Mouse (Mus musculus) layer of hippocampus, adult 9-10 months (tissue): ENCODE measurements around the gene Cox10.

ENCODE experiments used
- DNase-seq: peaks from one replicate; pipeline ENCODE4 v3.0.0; 2022; ENCODE audit warnings: low spot score

The Cox10 gene

DNA sequence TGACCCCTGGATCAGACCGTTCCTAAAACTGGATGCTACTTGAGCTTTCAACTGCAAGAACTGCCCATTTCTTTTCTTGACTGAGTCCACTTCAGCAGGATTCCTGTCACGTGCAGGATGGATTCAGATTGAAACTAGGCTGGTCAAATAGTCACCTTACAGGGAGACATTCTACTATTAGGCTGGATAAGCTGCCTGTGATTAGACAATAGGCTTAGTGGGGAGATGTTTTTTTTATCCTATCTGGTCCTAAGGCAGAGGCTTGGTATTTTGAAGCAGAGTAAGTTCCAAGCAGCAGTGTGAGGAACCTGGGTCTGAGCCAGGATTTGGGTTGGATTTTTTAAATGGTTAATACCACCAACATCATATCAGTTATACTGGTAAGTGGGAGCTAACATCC lies 125.4 kb downstream of the Cox10 start:
- DNase-seq, result no peak

DNA sequence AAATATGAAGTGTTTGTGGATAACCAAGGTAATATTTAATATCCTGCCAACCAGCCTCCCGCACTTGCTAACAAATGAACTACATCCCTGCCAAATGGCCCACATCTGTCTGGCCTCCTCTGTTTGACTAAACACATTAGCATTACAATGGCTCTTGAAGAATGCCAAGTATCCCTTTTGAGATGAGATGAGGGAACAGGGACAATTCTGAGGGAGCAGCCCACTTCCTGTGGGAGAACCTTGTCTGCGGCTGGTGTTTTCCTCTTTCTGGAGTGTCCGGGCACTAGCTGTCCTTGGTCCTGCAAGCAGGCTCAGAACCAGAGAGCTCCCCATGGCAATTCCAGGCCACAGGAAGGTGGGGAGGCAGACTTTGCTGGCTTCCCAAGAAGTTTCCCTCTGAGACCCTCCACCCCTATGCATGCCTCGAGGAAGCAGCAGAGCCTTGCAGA lies 126.5 kb downstream of the Cox10 start:
- DNase-seq, result no peak

DNA sequence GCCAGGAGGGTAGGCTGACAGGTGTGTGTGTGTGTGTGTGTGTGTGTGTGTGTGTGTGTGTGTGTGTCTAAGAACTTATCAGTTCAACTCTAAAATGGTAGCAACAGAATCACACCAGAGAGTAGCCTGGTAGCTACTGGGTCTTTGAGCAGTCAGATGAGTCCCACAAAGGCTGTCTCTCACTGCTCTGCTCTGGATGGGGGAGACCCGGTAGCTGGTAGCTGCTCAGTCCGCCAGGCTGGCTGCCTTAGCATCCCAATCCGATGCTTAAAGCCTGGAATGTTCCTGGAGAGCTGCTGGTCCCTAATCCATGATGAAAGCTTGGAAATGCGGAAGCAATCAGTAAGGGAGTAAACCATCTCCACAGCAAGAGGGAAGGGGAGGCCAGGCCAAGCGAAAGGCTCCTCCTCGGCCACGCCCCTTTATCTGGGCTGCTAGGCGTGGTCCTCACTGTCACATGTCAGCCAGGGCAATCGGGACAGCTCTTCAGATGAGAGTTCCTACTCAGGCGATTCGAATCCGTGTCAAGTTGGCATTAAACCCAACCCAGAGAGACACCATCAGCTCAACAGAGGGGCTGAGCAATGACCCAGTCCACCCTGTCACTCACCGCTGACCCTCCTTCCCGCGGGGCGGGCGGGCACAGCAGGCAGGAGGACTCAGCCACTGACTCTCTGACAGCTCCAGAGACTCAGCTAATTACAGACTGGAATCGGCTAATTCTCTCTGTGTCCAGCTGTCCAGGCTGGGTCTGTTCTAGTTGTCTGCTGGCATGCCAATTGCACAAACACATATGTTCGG lies 127.2 kb downstream of the Cox10 start:
- no peak for DNase-seq

DNA sequence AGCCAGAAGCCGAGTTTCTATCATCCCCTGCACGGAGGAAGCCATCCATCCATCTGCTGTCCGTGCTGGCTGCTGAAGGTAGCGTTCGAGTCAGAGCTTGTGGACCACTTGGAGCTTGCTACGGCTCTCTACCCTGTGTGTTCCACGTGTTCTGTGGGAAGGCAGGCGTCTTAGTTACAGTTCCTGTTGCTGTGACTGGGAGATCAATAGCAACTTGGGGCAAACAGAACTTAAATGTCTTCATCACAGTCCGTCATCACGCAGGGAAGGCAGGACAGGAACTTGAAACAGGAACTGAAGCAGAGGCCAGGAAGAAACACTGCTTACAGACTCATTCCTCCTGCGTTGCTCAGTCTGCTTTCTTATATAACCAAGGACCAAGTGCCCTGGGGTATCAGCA lies 130.9 kb downstream of the Cox10 start:
- no peak for DNase-seq

DNA sequence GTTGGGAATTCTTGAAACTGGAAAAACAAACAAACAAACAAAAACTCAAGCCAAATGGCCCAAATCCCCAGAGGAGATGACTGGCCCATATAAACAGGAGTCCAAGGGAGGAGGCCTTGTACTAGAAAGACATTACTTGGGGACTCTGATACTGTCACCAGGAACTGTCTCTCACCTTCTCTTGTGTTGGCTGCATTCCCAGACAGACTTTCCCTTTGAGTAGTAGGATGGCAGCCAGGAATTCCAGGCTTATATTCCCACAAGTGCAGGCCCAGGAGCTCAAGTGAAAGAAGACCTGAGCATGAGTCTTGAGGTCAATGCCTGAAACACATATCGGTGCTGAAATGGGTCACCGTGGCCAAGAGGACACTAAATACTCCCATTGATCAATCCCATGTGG lies 132.2 kb downstream of the Cox10 start:
- DNase-seq, result no peak

DNA sequence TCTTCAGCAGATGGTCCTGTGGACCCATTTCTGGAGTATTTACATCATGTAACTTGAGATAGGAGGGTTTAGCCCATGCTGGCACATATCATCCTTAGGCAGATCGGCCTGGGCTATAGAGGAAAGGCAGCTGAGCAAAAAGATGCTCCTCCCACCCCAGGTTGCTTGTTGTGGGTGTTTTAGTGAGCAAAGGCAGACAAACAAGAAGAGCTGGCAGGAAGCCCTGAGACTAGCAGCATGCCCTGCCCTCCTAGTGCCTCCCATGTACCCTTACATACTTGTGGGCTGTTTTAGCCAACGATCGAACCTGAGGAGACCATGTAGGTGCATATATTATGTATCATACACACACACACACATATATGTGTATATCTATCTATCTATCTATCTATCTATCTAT lies 135.3 kb downstream of the Cox10 start:
- no peak for DNase-seq

DNA sequence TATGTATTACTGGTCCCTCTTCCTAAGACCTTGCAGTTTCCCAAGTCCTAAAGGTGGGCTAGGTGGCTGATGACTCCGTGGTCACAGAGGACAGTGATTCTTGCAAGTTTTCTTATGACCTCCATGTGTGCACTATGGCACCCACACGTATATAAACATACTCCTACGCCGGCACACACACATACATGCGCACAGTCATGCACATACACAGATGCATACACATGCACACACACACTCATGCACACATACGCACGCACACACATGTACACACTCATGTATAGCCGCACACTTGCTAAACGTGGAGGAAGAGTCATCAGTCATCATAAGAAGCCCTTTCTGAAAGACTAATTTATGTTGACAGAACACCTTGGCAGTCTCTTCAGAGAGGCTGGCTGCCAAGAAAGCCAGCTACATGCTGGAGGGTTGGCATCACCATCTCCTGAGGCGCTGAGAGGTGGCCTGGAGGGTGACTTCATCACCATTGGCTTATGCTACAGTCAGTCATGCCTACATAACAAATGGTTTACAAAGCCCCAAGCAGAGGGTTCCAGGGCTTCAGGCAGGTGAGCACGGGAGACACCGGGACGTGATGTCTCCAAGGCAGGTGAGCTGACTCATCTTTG lies 135.9 kb downstream of the Cox10 start:
- DNase-seq, result no peak

DNA sequence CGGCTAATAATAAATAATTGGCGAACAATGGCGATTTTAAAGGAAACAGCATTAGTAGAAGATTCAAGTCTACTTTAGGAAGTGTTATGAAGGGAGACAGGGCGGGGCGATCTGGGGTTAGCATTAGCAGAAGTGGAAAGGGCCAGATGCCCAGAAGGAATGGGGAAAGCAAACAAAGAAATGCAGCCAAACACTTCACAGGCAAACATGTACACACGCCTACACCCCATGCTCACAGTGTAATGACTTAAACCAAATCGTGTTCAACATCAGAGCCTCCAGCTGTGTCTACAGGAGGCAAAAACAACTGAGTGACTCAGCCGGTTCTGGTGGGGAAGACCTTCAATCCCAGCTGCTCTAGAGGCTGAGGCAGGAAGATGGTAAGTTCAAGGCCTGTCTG lies 137.1 kb downstream of the Cox10 start:
- no peak for DNase-seq

DNA sequence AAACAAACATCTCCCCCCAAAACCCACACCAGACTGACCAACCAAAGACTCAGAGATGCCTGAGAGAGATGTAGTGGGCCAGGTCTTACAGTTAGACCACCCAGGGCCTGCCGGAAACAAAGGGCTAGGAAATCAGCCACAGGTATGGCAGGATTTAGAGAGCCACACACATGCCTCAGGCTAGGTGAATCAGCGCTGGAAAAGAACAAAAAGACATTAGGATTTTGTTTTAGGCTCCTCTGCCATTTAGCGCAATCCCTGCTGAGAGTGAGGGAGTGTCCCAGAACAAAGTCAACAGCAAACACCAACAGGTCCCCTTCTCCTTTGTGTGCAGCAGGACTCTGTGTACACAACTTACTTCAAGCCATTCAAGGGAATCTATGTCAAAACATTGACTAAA lies 142.6 kb downstream of the Cox10 start:
- DNase-seq, result no peak

DNA sequence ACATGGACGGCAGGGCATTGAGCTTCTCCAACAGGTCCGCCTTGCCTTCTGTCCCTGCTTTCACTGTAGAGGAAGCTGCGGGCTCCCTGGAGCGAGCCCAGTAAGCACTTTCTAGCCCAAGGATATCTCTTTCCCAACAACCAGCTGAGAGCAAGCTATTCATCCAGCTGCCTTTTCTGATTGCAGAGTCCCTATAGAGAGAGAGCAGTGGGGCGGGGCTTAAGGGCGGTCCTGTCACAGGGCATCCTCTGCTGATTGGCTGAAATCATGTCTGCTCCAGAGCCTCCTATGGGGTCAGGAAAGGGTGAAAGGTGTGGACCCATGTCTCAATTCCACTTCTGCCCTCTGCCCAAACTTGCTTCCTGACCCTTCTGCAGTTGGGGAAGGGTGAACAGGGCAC lies 152.4 kb downstream of the Cox10 start:
- DNase-seq, result no peak

DNA sequence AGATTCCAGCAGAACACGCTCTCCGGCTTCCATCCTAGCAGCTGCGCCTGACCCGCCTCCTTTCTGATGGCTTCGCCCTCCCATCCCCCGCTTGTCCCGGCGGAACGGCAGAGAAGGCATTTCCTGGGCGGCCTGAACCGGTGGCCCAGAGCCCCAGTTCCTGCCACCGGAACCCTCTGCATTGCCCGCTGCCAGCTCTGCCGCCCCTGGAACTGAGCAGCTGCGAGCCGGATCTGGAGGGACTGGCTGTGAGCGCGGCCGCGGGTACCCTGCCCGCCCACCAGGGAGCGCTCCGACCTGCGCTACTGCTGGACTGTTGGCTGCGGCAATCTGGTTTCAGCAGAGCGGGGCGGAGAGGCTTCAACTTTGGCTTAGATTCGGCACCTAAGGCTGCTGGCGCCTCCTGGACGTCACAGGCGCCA lies 154.1 kb downstream of the Cox10 start:
- no peak for DNase-seq

DNA sequence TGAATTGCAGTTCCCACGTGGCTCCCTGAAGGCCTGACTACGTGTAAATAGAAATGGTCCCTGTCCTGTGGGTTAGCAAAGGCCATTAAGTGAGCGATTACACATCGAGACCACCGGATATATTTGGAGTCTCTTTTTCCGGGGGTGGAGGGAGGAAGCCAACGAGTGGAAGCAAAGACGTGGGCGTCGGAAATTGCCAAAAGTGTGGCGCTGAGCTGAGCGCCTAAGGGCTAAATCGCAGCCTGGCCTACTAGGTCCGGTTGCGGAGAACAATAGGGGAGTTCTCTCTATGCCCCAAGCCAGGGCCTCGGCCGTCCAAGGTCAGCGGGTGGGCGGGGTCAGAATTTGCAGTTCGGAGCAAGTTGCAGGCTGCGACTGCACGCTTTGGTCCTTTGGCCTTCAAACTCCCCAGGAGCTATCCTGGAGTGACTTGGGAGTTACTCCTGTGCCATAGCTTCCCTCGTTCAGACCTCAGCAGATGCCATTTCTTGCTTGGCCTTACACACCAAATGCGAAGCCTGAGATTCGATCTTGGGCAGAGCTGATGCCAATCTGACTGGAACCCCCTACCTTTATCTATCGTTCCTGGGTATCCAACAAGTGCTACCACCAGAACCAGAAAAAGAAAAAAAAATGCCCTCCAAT lies 154.9 kb downstream of the Cox10 start:
- no peak for DNase-seq

DNA sequence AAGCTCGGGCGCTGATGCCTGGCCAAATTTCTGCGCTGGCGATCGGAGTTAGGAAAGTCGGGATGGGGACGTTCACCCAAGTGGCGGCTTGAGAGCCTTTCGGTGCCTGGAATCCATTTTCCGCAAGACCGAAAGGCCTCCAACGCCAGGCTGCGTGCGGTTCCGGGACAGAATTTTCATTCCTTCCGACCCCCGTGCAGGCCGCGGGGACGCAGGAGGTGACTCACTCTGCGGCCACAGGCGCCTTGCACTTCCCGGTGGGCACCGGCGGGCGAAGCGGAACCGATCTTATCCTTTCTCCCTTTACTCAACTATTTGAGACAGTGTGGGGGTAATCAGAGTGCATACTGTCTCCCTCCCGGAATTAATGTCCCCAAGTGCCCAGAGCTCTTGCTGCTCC lies 155.9 kb downstream of the Cox10 start:
- DNase-seq, result no peak

DNA sequence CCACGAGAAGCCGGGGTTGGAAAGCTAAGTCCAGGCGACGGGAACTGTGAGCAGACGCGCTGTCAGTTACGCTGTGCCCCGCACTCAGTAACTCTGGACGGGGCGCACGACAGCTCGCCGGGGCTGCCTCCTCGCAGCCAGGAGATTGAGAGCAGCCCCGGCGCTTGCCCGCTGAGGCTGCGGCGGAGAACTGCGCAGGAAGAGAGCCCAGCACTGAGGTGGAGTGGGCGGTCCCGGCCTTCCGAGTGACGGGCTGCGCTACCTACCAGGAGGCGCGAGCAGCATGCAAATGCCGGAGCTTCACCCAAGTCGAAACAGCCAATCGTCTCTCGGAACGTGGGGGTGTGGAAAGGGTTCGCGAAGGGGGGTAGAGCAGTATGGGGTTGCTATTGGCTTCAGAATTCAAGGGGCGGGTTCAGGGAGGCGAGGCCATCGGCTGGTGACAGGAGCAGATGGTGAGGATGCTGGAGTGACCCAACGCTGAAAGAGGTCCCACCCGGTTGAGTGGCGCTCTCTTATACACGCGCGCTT lies 157.1 kb downstream of the Cox10 start, which contains the start of gene Hs3st3b1:
Hs3st3b1 (minus strand) TSS at position 200 of the 531 bp plus-strand sequence.
- DNase-seq, result peak; percentile 47

DNA sequence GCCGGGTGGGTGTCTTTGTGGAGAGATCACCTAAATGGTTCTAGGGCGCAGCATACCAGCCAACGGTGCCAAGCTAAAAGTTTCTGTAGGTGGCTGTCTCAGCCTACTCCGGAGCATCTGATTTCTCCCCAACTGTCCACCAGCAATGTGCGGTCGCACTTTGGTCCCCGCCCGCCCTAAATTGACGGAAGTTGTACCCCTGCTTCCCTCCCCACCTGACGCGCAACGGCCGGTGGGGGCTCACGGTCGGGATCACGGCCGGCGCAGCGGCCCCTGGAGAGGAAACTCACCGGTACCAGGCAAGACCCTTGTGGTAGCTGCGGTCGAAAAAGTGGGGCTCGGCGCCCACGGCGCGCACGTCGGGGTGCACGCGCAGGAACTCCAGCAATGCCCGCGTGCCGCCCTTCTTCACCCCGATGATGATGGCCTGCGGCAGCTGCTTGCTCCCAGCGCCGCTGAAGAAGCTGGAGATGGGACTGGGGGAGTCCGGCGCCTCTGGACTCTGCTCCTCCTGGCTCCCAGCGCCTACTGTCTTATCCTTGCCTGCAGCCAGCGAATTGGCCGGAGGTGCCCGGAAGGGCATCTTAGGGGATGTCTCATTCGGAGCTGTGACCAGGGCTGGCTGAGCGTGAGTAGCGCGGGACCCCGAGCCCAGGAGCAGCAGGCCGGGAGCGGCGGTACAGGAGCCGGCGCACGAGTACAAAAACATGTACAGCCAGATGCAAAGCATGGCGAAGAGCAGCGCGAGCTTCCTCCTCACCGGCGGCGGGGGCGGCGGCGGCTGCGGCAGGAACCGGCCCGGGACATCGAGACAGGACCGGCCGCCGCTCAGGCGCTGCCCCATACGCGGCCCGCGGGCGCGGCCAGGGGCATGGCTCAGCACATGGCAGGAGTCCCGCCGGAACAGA lies 158.0 kb downstream of the Cox10 start:
- no peak for DNase-seq

DNA sequence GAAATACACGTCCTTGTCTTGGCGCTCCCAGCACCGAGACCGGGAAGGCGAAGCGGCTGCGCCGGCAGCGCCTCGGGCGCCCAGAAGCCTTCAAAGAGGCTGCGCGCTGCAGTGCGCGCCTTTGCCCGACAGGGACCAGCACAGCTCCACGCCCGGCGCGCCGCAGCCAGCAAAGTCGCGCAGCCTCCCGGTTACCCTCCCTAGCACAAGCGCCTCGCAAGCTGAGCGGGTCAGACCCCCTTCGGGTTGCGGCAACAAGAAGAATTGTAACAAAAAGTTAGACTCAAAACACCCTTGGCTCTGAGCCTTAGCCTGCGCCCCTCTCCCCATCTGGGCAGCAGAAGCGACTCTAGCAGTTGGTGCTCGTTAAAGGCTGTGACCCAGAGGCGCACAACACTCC lies 158.7 kb downstream of the Cox10 start:
- DNase-seq, result no peak

DNA sequence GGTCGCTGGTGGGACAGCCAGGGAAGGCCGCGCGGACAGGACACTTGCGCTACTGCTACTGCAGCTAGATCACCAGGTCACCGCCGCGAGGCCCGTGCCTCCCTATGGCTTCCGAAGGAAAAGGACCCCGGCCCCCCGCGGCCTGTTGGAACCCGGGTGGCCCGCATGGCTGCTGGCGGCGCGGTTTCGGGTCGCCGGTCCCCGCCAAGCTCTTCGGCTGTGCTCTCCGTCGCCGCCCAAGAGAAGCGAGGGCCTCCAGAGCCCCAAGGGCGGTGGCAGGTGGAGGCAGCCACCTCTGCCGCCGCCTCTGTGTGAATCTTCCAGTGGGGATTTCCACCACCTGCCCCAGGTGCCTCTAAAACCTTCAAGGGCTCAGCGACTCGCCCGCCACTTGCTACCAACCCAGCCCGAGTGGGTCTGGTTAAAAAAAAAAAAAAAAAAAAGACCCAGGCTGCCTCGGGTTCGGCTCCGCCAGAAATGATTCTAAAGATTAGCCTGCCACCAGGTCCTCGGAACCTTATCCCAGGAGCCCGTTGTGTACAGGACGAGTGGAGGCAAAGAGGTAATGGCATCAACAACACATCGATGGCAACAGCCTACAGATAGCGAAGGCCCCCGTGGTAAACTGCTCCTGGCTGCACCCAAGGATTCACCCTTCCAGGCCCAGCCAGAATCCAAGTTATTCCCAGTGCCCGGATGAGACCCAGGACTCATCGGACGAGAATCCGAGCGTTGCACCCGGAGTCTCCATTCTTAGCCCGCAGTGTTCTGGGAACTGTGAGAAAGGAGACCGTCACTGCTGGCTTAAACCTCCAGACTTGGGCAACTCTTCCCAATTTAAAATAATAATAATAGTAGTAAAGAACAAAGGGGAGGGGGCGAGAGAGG lies 159.8 kb downstream of the Cox10 start:
- no peak for DNase-seq

DNA sequence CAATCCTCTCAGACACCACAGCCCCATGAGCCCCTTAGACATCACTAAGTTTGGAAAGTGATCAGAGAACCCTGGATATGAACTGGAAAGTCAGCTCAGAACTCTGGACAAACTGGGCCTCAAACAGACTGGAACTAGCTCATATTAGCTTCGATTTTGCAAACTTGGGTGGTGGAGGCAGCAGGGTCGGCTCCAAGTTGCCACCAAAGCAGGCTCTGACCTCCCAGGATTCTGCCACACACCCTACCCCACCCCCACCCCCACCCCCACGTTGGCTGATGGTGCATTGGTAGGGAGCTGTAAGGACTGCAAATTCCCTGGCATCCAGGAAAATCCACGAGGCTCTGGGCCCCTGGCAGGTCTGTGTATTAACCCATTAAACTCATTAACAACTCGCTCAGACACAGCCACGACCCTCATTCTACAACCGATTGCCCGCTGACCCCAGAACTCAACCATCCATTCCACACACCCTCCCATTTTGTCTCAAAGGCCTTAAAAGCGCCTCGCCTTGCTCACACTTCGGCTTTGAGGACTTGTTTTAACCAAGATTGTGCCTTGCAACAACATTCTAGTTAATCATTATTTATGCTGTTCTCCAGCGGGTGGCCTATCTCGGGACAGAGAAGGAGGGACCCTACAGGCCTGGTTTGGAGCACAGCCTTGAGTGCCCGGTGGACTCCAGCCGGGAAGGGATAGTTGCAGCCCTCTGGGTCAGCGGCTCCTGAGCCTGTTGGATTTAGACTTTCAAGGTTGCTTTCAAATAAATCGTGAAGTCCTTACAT lies 160.8 kb downstream of the Cox10 start:
- no peak for DNase-seq

DNA sequence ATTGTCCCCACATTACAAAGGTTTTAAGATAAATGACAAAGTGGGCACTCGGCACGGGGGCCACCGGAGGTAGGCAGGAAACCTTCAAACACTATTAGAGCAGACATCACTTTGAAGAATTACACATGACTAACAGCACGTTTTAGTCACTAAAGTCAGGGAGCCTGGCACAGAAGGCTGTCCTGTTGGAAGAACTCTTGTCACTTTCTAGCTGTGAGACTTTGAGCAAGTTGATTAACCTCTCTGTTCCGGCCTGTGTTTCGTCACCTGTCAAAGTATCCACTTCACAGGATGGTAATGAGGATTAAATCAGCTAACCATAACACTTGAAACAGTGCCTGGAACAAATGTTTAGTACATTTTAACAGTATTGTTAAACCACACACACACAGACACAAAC lies 161.7 kb downstream of the Cox10 start:
- DNase-seq, result no peak

DNA sequence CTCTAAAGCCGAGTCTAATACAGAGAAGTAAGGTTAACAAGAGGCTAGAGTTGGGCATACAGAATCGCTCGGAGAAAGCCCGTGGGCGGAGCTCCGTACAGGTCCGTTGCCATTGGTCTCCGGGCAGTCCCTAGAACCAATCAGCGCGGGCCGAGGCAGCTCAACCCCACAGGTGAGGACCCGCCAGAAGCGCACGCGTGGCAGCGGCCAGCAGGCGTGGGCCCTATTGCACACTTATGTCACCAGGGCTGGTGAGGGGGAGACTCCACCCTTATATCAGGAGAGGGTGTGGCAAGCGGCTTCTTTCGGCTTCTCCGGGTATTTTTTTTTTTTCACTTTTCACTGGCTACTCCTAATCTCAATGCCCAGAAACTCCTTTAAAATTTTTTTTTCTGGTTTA lies 164.9 kb downstream of the Cox10 start:
- no peak for DNase-seq
